Mouse (Mus musculus) heart, adult 2 months (tissue): ENCODE measurements around the gene Lrrc10b.

ENCODE experiments used
- CTCF ChIP-seq: fragments of 200-600 bp; IDR thresholded peaks from 2 replicates; pipeline ENCODE4 v1.8.1; 2022; ENCODE audit warnings: antibody characterized with exemption, mild to moderate bottlenecking, moderate library complexity
- POLR2A ChIP-seq: fragments of 200-500 bp; IDR thresholded peaks from 2 replicates; pipeline ENCODE4 v1.6.1; 2011; ENCODE audit warnings: mild to moderate bottlenecking, low read depth, low read length, control low read depth; ENCODE audit not compliant: insufficient read depth

DNA sequence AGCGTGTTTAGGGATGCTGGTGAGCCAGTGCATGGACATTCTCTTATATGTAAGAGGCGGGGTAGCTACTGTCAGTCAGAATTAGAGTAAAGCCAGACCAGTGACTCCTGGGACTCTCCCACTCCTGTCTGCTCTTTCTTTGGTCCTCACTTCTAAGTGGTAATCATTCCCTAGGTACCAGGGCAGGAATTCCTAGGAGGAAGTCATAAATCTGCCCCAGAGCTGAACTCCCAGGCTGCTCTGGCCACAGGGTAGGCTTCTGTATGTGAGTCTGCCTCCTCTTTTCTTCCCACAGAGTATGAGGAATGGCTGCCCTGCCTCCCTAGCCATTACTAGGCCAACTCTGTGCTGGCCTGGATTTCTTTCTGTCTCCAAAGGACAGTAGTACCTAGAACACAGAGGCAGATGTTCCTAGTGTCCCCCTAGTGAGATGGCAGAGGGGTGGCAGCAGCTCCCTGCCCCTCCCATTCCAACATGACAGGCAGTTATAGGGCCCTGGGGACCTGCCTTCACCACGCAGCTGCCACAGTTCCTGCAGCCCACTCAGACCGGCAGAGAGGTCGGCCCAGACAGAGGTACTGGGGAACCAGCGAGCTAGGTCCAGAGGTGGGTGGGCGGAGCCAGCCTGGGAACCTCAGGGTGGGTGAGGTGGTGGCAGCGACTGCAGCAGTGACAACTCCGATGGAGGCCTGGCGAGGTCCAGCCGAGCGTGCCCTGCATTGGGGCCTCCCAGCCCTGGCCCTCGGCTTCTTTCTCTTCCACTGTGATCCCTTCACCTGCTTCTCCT is 31.6 kb downstream of the Lrrc10b start:
- TF ChIP-seq CTCF (no peak), POLR2A (no peak)
